Mouse (Mus musculus) spleen, adult 12 weeks (tissue): Measurements from ENCODE around the gene Slc38a6.

Source experiments
- DNase-seq: peaks from one replicate; pipeline ENCODE4 v3.0.0; 2022; ENCODE audit warnings: low spot score

The Slc38a6 gene

DNA sequence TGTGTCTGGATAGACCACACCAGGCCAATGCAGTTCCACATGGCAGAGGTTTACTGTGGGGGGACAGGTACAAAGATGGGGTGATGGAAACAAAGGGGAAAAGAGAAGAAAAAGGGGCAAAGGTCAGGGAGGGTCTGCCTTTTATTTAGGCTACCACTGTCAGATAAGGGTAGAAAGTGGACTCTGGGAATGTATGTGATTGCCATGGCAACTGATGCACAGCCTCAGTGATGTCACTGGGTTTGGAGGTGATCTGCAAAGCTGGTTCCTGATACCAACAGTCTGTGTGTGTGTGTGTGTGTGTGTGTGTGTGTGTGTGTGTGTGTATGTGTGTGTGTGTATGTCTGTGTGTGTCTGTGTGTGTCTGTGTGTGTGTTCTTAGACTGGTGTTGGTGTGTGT is 106.4 kb downstream of the Slc38a6 start:
- DNase-seq, result no peak

- no peak for DNase-seq
Observed at GRCm38 (mm10) chr12:73393881-73394291, 107.3 kb downstream of the Slc38a6 start.

- DNase-seq, result no peak
Observed at GRCm38 (mm10) chr12:73394571-73394970, 108.0 kb downstream of the Slc38a6 start.

- no peak for DNase-seq
Observed at GRCm38 (mm10) chr12:73399426-73399825, 112.8 kb downstream of the Slc38a6 start.

DNA sequence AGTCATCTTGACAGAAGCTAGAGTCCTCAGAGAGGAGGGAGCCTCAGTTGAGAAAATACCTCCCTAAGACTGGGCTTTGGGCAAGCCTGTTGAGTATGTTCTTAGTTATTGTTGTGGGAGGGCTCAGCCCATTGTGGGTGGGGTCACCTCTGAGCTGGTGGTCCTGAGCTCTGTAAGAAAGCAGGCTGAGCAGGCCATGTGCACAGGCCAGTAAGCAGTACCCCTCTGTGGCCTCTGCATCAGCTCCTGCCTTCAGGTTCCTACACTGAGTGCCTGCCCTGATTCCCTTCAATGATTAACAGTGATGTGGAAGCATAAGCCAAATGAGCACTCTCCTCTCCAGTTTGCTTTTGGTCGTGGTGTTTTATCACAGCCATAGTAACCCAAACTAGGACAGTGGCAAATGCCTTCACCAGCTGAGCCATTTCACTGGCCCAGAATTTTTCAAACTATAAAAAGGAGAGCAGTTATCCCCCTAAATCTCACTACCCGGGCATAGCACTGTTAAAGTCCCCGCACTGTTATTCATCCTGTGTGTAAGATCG is 114.0 kb downstream of the Slc38a6 start:
- DNase-seq, result no peak

DNA sequence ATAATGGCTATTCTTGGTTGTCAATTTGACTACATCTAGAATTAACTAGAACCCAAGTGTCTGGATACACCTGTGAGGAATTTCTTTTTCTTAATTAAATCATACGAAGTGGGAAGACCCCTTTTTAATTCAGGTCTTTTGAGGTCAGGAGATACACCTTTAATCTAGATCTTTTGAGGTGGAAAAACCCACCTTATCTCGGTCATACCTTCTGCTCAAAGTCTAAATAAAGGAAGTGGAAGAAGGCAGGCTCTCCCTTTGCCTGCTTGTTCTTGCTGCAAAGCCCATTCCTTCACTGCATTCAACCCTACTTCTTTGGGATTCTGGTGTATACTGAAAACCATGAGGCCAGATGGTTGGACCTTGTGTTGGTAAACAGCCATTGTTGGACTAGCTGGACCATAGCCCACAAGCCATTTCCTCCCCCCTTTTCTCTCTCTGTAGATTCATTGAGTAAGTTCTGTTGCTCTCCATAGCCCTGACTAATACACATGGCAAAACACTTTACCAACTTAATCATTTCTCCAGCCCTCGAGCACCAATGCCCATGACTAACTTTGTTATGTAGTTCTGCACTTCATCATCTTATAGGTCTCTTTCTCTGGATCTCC is 115.0 kb downstream of the Slc38a6 start:
- DNase-seq, result no peak

DNA sequence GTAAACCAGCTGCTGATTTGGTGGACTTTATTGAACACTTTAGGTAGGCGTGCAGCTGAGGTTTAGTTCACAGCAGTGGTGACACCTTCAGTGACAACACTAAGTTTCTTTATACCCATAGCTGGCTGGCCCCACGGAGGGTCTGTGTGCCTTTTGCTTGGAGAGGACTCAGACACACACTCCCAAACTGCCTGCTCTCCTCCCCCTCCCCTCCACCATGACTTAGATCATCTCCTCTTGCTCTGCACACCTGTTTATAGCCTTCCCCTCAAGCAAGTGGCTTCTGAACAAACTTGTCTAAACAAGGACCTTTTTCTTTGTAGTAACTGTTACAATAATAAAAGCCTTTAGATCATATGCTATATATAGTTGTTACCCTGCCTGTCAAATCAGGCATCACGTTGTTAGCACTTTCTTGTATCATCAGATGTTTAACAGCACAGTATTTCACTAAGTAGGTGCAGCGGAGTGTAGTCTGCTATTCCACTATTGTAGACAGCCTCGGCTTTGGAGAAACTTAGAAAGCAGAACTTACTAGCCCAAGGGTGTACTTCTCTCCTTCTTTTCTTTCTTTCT is 115.6 kb downstream of the Slc38a6 start:
- no peak for DNase-seq

DNA sequence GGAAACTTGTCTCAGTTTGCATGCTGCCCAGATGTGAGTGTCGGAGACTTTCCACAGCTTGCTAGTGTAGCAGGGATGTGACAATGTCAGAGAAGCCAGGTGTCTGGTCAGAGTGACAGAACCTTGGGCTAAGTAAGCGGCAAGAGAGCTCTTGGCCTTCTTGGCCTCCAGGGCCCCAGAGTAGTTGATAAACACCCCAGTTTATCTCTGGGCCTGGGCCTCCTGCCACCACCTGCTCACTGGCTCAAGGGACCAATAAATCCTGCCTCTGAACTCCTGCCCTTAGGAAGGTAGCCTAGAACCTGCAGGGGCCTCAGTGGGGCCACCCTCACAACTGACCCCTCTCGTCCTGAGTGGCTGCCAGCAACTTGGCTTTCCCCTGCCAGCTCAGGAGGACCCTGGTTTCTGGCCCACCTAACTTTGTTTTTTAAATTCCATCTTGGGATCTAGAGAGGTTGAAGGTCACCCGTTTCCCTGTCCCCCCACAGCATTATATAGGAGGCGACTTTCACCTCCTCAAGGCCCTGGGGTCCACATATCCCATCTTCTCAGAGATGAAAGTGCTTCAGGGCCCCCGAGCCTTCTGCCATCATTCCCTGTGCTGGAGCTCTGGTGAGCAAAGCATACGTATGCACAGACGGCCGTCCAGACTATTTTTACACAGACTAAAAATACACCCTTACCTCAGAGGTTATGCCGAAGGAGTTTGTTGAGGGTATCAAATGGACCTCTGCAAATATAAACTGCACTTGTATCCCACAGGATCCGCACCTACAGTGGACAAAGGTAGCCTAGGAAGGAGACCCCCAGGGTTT is 116.5 kb downstream of the Slc38a6 start:
- no peak for DNase-seq
